Mouse (Mus musculus): ENCODE results near the gene Dync1li1.

Dync1li1 gene

GRCm38 (mm10) chr9:114731011-114731755, 42.6 kb downstream of the Dync1li1 start, which contains the start of gene Cmtm6:
TSS of gene Cmtm6 (plus strand) at chr9:114731116.
- peak; percentile 95 for DNase-seq

- DNase-seq, result no peak
Observed at GRCm38 (mm10) chr9:114731871-114732682, 43.5 kb downstream of the Dync1li1 start.

- DNase-seq, result no peak
Observed at GRCm38 (mm10) chr9:114733238-114733637, 44.6 kb downstream of the Dync1li1 start.

GRCm38 (mm10) chr9:114736442-114736841, 47.9 kb downstream of the Dync1li1 start:
- no peak for DNase-seq

- DNase-seq, result no peak
Observed at GRCm38 (mm10) chr9:114740336-114740735, 51.7 kb downstream of the Dync1li1 start.

- no peak for DNase-seq
Observed at GRCm38 (mm10) chr9:114742731-114743130, 54.1 kb downstream of the Dync1li1 start.

GRCm38 (mm10) chr9:114745163-114745562, 56.6 kb downstream of the Dync1li1 start:
- no peak for DNase-seq

GRCm38 (mm10) chr9:114745654-114746053, 57.1 kb downstream of the Dync1li1 start:
- DNase-seq, result no peak

- peak; percentile 59 for DNase-seq
Observed at GRCm38 (mm10) chr9:114747012-114747411, 58.4 kb downstream of the Dync1li1 start.

- DNase-seq, result no peak
Observed at GRCm38 (mm10) chr9:114747466-114747865, 58.9 kb downstream of the Dync1li1 start.

GRCm38 (mm10) chr9:114751582-114751981, 63.0 kb downstream of the Dync1li1 start:
- no peak for DNase-seq

- DNase-seq, result no peak
Observed at GRCm38 (mm10) chr9:114752311-114752710, 63.7 kb downstream of the Dync1li1 start.

GRCm38 (mm10) chr9:114752863-114753484, 64.4 kb downstream of the Dync1li1 start:
- DNase-seq, result peak; percentile 93

GRCm38 (mm10) chr9:114758272-114758671, 69.7 kb downstream of the Dync1li1 start:
- DNase-seq, result no peak

- no peak for DNase-seq
Observed at GRCm38 (mm10) chr9:114758801-114759200, 70.2 kb downstream of the Dync1li1 start.

- DNase-seq, result no peak
Observed at GRCm38 (mm10) chr9:114759886-114760285, 71.3 kb downstream of the Dync1li1 start.

GRCm38 (mm10) chr9:114760353-114760752, 71.8 kb downstream of the Dync1li1 start:
- DNase-seq, result no peak

- peak; percentile 40 for DNase-seq
Observed at GRCm38 (mm10) chr9:114761848-114762247, 73.3 kb downstream of the Dync1li1 start.

GRCm38 (mm10) chr9:114763341-114763740, 74.8 kb downstream of the Dync1li1 start:
- no peak for DNase-seq

GRCm38 (mm10) chr9:114767030-114767429, 78.4 kb downstream of the Dync1li1 start:
- peak; percentile 39 for DNase-seq

GRCm38 (mm10) chr9:114767507-114767906, 78.9 kb downstream of the Dync1li1 start:
- no peak for DNase-seq

GRCm38 (mm10) chr9:114768066-114768465, 79.5 kb downstream of the Dync1li1 start:
- DNase-seq, result no peak

- DNase-seq, result no peak
Observed at GRCm38 (mm10) chr9:114770224-114770623, 81.6 kb downstream of the Dync1li1 start.

Measured in right cerebral cortex, adult 18-20 months (tissue).